ENCODE assay signal across 19 mouse cellular contexts in the genomic region with DNA sequence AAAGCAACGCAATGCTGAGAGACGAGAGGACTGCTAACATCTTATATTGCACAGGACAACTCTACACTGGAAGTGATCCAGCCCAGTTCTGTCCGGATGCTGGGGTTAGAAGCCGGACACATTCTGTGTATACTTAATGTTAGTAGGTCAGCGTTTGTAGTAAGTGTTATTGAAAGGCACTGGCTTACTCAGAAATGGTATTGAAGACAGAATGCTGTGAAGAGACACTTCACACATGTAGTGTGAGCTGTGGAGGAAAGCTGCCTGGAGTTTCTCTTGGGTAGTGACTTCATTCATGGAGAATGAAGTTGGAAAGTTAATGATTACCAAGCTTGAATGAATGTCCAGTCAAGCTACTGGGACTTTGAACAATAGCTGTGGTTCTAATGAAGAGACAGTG.
DNase-seq lines count a peak whose midpoint lies in the region; ATAC-seq lines count a peak whose summit lies in the region.
"Had no signal": no experiment of that assay in that cellular context is flagged by ENCODE, and none has a peak within 500 bp of the region (broad histone marks: within the 10 kb centered on the region; RNA-seq: fewer than 3 reads in every experiment).

No protein-coding gene starts in this region.

- H3K4me1 ChIP-seq in heart, embryonic 16.5 days (ENCODE audit: control insufficient read depth, insufficient read depth, low read length), result peaks cover 22% of the 10 kb centered on the region
- H3K4me1 ChIP-seq in intestine, embryonic 14.5 days (replicated peaks; ENCODE audit: control insufficient read depth, insufficient read depth, low read length), result peaks cover 23% of the 10 kb centered on the region
- no peaks in the 10 kb centered on the region for H3K4me1 ChIP-seq in hindbrain, embryonic 16.5 days (ENCODE audit: control insufficient read depth, insufficient read depth, low read depth, low read length)
- H3K4me1 ChIP-seq in forebrain, embryonic 11.5 days (replicated peaks; ENCODE audit: control insufficient read depth, insufficient read depth, low read length), result no peaks in the 10 kb centered on the region

- H3K4me3 ChIP-seq in heart, embryonic 16.5 days (ENCODE audit: low read length), result no peak overlapping the region
- H3K4me3 ChIP-seq in intestine, embryonic 14.5 days (ENCODE audit: low read depth, low read length), result no peak overlapping the region
- no peak overlapping the region for H3K4me3 ChIP-seq in hindbrain, embryonic 16.5 days (ENCODE audit: low read length)
- H3K4me3 ChIP-seq in forebrain, embryonic 11.5 days (ENCODE audit: low read depth, low read length), result no peak overlapping the region
- H3K4me3 ChIP-seq: hindbrain, embryonic 13.5 days; neural tube, embryonic 12.5 days had no signal

- H3K9ac ChIP-seq in heart, embryonic 16.5 days (ENCODE audit: low read length), result no peak overlapping the region
- H3K9ac ChIP-seq in intestine, embryonic 14.5 days (ENCODE audit: low read length), result no peak overlapping the region
- H3K9ac ChIP-seq in hindbrain, embryonic 16.5 days (ENCODE audit: low read depth, low read length), result no peak overlapping the region
- H3K9ac ChIP-seq in forebrain, embryonic 11.5 days (ENCODE audit: low read length), result no peak overlapping the region
- H3K9ac ChIP-seq: hindbrain, embryonic 13.5 days; neural tube, embryonic 12.5 days had no signal

- H3K27me3 ChIP-seq in heart, embryonic 16.5 days (ENCODE audit: control insufficient read depth, insufficient read depth, low read length), result no peaks in the 10 kb centered on the region
- H3K27me3 ChIP-seq in intestine, embryonic 14.5 days (replicated peaks; ENCODE audit: control insufficient read depth, insufficient read depth, low read length), result no peaks in the 10 kb centered on the region
- no peaks in the 10 kb centered on the region for H3K27me3 ChIP-seq in hindbrain, embryonic 16.5 days (replicated peaks; ENCODE audit: control insufficient read depth, insufficient read depth, low read length)
- no peaks in the 10 kb centered on the region for H3K27me3 ChIP-seq in forebrain, embryonic 11.5 days (ENCODE audit: control insufficient read depth, insufficient read depth, low read length)
- H3K27me3 ChIP-seq: hindbrain, embryonic 13.5 days; neural tube, embryonic 12.5 days had no signal

- H3K9me3 ChIP-seq in heart, embryonic 16.5 days (replicated peaks; ENCODE audit: control insufficient read depth, low read length), result no peaks in the 10 kb centered on the region
- H3K9me3 ChIP-seq in intestine, embryonic 14.5 days (ENCODE audit: control insufficient read depth, low read length), result no peaks in the 10 kb centered on the region
- no peaks in the 10 kb centered on the region for H3K9me3 ChIP-seq in hindbrain, embryonic 16.5 days (ENCODE audit: control insufficient read depth, low read length)
- H3K9me3 ChIP-seq in forebrain, embryonic 11.5 days (ENCODE audit: control insufficient read depth, low read length), result no peaks in the 10 kb centered on the region
- H3K9me3 ChIP-seq: hindbrain, embryonic 13.5 days; neural tube, embryonic 12.5 days had no signal

- H3K4me2 ChIP-seq in heart, embryonic 16.5 days (ENCODE audit: low read depth, low read length), result no peak overlapping the region
- 0 out of 2 replicates have a peak overlapping the region, but pooled peaks have one; percentile 11 for H3K4me2 ChIP-seq in intestine, embryonic 14.5 days (ENCODE audit: low read length)
- H3K4me2 ChIP-seq in hindbrain, embryonic 16.5 days (ENCODE audit: low read length), result no peak overlapping the region
- no peak overlapping the region for H3K4me2 ChIP-seq in forebrain, embryonic 11.5 days (ENCODE audit: low read depth, low read length, severe bottlenecking)
- H3K4me2 ChIP-seq: heart, embryonic 11.5 days; hindbrain, embryonic 13.5 days; neural tube, embryonic 12.5 days had no signal

- ATAC-seq in heart, embryonic 16.5 days (replicated peaks; ENCODE audit: extremely low read depth, insufficient read depth, low FRiP score), result no peak
- 0 out of 2 replicates have a peak, but pooled peaks have one; percentile 9 for ATAC-seq in intestine, embryonic 14.5 days (replicated peaks; ENCODE audit: low FRiP score, low TSS enrichment, low read depth)
- ATAC-seq in hindbrain, embryonic 16.5 days, result no peak
- ATAC-seq in megakaryocyte-erythroid progenitor cell, adult 5-6 weeks (replicated peaks; ENCODE audit: low FRiP score, low TSS enrichment, poor library complexity, severe bottlenecking), result no peak
- ATAC-seq in forebrain, embryonic 11.5 days (replicated peaks; ENCODE audit: low FRiP score), result no peak
- ATAC-seq: forebrain, embryonic 16.5 days; midbrain, embryonic 16.5 days had no signal

- DNase-seq in heart, postnatal 25 days (ENCODE audit: low spot score), result no peak
- DNase-seq in intestine, embryonic 14.5 days (ENCODE audit: low spot score), result no peak
- DNase-seq in large intestine, adult 2 months (ENCODE audit: low read depth, low spot score), result peak; percentile 69
- peak; percentile 45 for DNase-seq in lung, postnatal 36 days
- no peak for DNase-seq in forebrain, embryonic 11.5 days (ENCODE audit: low spot score)
- DNase-seq: cerebellum, adult 2 months; gastrocnemius, postnatal 14 days; layer of hippocampus, adult 9-11 months; left cerebral cortex, postnatal 4 days; right cerebral cortex, postnatal 4 days; thymus, postnatal 36 days had no signal

- intact Hi-C loops in heart, postnatal 25 days (cut with DNase I), result no loop called here

- peaks cover 9% of the 10 kb centered on the region; the same call in 1 of the 2 replicates for H3K36me3 ChIP-seq in heart, embryonic 16.5 days (ENCODE audit: control insufficient read depth, insufficient read depth)
- H3K36me3 ChIP-seq in intestine, embryonic 14.5 days (ENCODE audit: control insufficient read depth, insufficient read depth, low read length), result peaks cover 10% of the 10 kb centered on the region
- H3K36me3 ChIP-seq in hindbrain, embryonic 16.5 days (ENCODE audit: control insufficient read depth, insufficient read depth, low read length), result no peaks in the 10 kb centered on the region
- no peaks in the 10 kb centered on the region; the same call in 1 of the 2 replicates for H3K36me3 ChIP-seq in forebrain, embryonic 11.5 days (ENCODE audit: control insufficient read depth, insufficient read depth, low read length)

- WGBS in heart, embryonic 16.5 days, result 45% methylated on average over 5 of the region's 5 CpGs
- WGBS in intestine, embryonic 14.5 days, result 66% methylated on average over 5 of the region's 5 CpGs
- WGBS in large intestine, adult 2 months, result 15% methylated on average over 5 of the region's 5 CpGs
- 78% methylated on average over 5 of the region's 5 CpGs for WGBS in hindbrain, embryonic 16.5 days
- WGBS in forebrain, embryonic 11.5 days, result 99% methylated on average over 5 of the region's 5 CpGs

- peak overlapping the region; percentile 18; the same call in 1 of the 2 replicates for H3K27ac ChIP-seq in heart, embryonic 16.5 days (ENCODE audit: low read length)
- peak overlapping the region; percentile 65; the same call in 1 of the 2 replicates for H3K27ac ChIP-seq in intestine, embryonic 14.5 days (ENCODE audit: low read depth)
- no peak overlapping the region for H3K27ac ChIP-seq in hindbrain, embryonic 16.5 days (ENCODE audit: low read depth, low read length)
- no peak overlapping the region for H3K27ac ChIP-seq in forebrain, embryonic 11.5 days (ENCODE audit: low read depth, low read length)
- H3K27ac ChIP-seq: hindbrain, embryonic 13.5 days; neural tube, embryonic 12.5 days had no signal

Comparison
In these comparisons a context has a peak if more than half of its experiments do, and no peak if none do; other contexts are left out.
1. H3K27ac ChIP-seq: peak in heart, embryonic 16.5 days (single experiment) and intestine, embryonic 14.5 days (single experiment); none in hindbrain, embryonic 16.5 days (single experiment) and forebrain, embryonic 11.5 days (single experiment).
2. DNase-seq: peak in large intestine, adult 2 months (single experiment) and lung, postnatal 36 days (single experiment); none in heart, postnatal 25 days (single experiment), intestine, embryonic 14.5 days (single experiment) and forebrain, embryonic 11.5 days (single experiment).